Mouse (Mus musculus) neural tube, embryonic 10.5 days (tissue): ENCODE data around the gene Nrg4.
"Not testable (repeated sequence)": the region's sequence is repeated elsewhere in the genome, so short reads cannot be mapped to it uniquely, and the experiment has no call there.

Experiments
- DNase-seq: peaks from one replicate; pipeline ENCODE4 v3.0.0-alpha.2; 2017; ENCODE audit warnings: low spot score; ENCODE audit errors: extremely low spot score

Nrg4 gene

DNA sequence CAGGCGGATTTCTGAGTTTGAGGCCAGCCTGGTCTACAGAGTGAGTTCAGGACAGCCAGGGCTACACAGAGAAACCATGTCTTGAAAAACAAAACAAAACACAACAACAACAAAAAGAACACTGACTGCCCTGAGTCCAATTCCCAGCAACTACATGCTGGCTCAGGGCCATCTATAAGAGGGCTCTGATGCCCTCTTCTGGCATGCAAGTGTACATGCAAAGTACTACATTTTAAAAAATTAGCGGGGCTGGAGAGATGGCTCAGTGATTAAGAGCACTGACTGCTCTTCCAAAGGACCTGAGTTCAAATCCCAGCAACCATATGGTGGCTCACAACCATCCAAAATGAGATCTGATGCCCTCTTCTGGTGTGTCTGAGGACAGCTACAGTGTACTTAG lies 74.5 kb downstream of the Nrg4 start:
- not testable (repeated sequence) for DNase-seq

DNA sequence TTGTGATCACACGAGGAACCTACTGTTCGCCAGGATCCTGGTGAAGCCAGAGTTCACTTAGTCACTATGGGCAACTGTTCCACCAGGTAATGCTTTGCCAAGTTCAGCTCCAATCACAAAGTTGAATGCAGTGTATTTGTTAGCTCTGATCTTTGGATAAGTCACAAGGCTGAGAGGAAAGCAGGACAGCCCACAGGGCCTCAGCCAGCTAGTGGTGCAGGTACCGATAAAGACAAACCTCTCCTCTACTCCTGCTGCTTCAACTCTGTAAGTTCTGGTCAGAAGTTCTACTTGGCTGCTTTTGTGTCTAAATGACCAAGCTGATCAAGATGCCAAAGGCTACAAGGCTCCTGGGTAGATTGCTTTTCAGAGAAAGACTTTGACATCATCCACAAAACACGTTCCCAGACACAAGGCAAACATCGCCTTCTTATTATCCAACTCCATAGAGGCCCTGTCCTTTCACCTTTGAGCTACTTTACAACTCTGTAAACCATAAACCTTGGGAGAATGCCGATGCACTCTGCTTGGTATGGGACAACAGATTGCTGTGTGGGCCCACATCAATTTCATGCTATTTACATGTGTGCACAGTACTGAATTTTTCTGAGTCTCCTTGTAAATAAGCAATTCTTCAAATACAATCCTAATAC lies 75.9 kb downstream of the Nrg4 start:
- DNase-seq = no peak

DNA sequence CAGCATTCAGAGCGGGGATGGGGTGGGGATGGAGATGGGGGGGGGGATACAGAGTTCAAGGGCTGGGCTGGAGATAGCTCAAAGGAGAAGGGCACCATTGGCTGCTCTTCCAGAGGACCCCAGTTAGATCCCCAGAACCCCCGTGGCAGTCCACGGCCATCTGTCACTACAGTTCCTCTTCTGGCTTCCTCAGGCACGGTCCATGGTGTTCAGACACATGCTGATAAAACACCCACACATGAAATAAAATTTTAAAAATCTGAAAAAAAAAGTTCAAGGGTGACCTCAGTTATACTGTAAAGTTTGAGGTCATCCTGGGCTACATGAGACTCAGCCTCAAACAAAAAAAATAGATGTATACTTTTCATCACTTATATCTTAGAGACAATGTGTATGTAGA lies 78.2 kb downstream of the Nrg4 start:
- DNase-seq = no peak

DNA sequence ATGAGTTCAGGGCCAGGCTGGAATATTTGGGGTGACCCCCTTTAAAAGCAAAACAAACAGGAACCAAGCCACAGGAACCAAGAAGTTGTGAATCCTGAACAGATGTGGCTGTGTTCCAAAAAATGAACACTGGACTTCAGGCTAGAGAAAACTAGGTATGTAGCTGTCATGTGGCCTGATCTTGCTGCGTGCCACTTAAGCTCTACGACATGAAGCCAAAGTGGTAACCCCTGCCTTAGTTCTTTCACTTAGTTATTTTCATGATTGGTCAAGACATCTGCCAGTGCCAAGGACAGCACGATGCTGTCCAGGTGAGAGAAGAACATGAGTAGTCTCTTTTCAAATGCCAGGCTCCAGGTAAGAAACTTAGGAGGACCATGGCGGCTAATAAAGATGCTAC lies 79.7 kb downstream of the Nrg4 start:
- no peak for DNase-seq

GRCm38 (mm10) chr9:55246440-55246839 lies 80.2 kb downstream of the Nrg4 start:
- DNase-seq = no peak

- not testable (repeated sequence) for DNase-seq
These were observed 81.4 kb downstream of the Nrg4 start for GRCm38 (mm10) chr9:55245057-55245750.

DNA sequence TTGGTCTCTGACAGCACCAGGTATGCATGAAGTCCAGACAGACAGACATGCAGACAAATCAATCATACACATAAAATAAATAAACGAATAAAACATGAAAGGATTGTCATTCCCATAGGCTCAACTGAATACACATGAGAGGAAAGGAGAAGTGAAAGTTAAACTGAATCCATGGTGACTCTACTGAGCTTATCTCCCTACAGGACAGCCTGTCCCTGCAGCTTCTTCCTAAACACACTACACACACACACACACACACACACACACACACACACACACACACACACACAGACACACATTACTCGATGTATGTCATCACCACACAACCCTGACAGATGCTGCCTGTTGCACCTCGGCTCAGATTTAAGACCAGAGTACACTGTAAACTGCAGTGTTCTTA lies 82.6 kb downstream of the Nrg4 start:
- DNase-seq = no peak

DNA sequence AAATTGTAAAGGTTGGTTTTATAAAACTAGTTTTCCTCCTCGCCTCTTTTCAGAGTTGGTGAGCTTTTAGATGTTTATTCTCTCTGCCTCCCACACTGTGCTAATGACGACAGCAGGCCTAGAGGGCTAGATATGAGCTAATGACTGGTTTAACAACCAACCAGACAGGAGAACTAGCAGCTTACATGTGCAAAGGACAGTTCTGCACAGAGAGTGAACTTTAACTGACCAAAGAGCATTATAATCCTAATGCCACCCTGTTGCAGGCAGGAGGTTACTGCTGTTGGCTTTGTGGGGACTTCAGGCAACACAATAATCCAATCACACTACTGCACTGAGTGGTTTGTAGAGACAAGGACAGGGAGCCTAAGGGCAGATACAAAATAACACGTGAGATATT lies 83.4 kb downstream of the Nrg4 start:
- no peak for DNase-seq

- no peak for DNase-seq
These were observed 84.6 kb downstream of the Nrg4 start for GRCm38 (mm10) chr9:55241863-55242685.

GRCm38 (mm10) chr9:55240852-55241251 lies 85.8 kb downstream of the Nrg4 start:
- no peak for DNase-seq

DNA sequence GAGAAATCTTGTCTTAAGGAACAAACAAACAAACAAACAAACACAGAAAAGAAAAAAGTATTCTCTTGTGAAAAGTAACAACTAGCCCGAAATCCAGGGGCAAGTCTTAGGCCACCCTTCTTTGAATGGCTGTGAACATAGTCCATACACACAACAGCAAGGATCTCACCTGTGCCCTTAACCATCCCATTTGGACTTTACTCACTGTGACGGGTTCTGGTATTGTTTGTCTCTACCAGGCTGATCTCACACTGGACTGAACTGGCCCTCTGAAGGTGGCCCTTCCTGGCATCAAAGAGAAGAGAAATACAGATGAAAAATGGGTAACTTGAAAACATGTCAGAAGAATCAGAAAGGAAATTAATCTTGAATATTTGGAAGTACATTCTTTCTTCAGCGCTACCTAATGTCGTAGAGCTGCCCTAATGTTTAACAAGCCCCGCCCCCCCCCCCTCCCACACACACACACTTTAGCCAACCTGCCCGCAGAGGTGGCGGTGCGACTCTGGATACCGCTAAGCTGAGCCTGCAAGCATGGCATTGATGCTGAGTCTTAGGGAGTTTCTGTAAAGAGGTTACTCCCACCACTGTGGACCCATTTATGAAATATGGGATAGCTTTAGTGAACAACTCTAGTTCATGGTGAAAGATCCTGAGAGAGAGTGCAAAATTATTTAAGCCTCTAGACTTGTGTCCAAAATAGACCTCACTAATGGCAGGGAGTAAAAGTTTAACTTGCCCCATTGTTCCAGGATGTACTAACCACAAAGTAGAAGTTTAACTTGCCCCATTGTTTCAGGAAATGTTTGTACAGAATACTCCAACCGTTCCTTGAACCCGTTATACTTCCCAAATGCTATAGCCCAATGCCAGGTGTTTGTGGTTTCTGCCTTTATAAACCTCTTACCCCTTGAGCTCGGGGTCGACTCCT lies 90.1 kb downstream of the Nrg4 start:
- no peak for DNase-seq

DNA sequence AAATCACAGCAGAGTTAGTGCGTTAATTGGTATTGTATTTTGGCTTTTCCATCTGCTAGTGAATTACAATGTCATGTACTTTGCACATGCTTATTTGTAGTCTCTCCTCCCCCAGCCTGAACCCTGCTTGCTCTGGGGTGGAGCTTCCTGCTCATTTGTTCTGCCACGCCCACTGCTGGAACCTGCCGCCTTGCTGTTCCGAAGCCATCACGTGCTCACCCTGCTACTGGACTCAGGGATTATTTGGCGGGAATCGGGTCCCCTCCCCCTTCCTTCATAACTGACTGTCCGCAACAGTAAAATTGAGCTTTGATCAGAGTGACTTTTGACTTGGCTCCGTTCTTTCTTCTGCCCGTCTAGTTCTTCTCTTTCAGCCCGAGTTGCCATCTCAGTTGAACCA lies 93.6 kb downstream of the Nrg4 start:
- DNase-seq = not testable (repeated sequence)

DNA sequence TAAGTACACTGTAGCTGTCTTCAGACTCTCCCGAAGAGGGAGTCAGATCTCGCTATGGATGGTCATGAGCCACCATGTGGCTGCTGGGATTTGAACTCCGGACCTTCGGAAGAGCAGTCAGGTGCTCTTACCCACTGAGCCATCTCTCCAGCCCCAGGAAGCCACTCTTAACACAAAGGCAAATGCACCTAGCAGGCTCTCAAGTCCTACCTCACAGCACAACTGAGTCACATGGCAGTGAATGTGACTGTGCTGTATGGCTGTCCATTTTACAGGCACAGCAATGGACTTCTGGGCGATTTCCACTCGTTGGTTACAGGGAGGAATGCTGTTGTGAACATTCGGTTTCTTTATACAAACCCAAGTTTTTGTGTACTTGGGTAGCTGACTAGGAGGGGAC lies 94.1 kb downstream of the Nrg4 start:
- DNase-seq = no peak

DNA sequence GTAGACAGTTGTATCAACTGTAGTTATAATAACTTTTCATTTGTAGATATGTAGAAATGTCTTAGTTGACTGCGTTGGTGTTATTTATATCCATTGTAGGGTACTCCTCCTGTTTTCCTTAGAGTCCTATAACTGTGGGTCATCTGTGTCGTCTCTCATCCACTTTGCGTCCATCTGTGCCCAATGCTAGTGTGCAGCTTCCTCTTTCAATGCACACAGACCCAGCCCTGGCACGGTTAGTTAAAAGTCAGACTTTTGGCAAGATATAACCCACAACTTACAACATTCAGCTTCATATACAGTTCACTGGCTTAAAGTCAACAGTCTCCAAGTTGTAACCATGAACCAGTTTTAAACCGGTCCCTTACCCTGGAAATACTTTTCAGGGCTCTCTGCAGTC lies 94.5 kb downstream of the Nrg4 start:
- no peak for DNase-seq

DNA sequence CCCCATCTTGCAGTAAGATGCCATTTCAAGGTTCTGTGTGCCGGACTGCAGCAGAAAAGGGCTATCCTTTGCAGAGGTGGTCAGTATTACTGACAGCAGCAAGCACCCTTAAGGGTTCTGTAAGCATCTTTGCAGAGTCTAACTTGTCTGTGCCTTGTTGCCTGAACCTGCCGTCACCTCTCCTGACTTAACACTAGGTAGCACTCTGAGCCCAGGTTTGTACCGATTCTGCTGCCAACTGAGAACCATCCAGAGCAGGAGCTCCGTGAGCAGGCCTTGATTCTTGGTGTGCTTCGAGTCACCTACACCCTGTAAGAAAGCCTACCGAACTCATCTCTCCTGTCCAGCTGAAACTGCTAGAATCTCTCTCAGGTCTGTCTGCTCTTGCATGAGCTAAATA lies 95.1 kb downstream of the Nrg4 start:
- DNase-seq = no peak

GRCm38 (mm10) chr9:55229010-55229409 lies 97.6 kb downstream of the Nrg4 start:
- no peak for DNase-seq

- DNase-seq = no peak
These were observed 98.5 kb downstream of the Nrg4 start for GRCm38 (mm10) chr9:55228149-55228548.

DNA sequence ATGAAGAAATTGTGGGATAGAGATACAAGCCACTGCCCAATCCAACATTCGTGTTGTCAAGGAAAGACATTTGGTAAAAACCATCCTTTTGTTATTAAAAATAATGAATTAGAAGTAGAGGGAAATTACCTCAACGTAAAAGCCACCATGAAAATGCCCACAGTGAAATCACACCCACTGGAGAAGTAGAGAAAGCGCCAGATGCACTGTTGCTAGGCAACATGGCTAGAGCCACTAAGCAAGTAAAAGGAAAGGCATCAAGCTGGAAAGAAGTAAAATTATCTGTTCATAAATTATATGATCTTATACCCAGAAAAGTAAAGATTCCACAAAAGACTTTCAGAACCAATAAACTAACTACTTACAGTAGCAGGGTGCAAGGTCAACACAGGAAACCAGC lies 100.4 kb downstream of the Nrg4 start:
- DNase-seq = no peak

GRCm38 (mm10) chr9:55225165-55225737 lies 101.4 kb downstream of the Nrg4 start:
- DNase-seq = no peak

- no peak for DNase-seq
These were observed 109.3 kb downstream of the Nrg4 start for GRCm38 (mm10) chr9:55217381-55217780.

- DNase-seq = no peak
These were observed 110.6 kb downstream of the Nrg4 start for GRCm38 (mm10) chr9:55216078-55216477.
